Comparison of ENCODE assay signal across 23 mouse cellular contexts in the genomic region with DNA sequence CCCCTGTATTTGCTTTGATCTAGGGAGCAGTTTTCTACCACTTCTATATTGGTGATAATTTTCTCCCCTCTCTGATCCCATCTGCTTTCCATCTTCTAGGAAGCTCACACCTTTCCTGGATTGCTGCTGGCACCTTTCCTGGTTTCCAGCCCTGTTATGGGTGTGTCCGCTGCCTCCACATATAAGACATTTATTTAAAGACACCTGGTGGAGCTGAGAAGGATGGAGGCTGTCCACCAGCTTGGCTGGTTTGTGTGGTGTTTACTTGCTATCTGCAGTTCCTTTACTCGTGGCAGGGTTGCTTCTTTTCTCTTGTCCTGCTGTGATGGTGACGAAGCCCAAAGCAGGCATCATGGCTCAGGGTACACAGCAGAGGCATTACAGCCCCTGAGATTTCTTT.
"Had no signal": no experiment of that assay in that cellular context is flagged by ENCODE, and none has a peak within 500 bp of the region (broad histone marks: within the 10 kb centered on the region; RNA-seq: fewer than 3 reads in every experiment).

No protein-coding gene starts in this region.

- H3K4me3 ChIP-seq: intestine, embryonic 15.5 days; kidney, embryonic 15.5 days; limb, embryonic 10.5 days; limb, embryonic 13.5 days; liver, embryonic 12.5 days; liver, embryonic 15.5 days; lung, embryonic 15.5 days; midbrain, embryonic 10.5 days; midbrain, embryonic 15.5 days; neural tube, embryonic 12.5 days; neural tube, embryonic 15.5 days had no signal

- DNase-seq: kidney, adult 11 months; kidney, adult 8-10 months; kidney, postnatal 10 days; kidney, postnatal 36 days; liver; lung, adult 18-20 months; lung, postnatal 10 days; lung, postnatal 36 days; right cerebral cortex, postnatal 4 days; thymus, postnatal 25 days had no signal

- H3K27me3 ChIP-seq: intestine, embryonic 15.5 days; kidney, embryonic 15.5 days; limb, embryonic 13.5 days; liver, embryonic 12.5 days; liver, embryonic 15.5 days; lung, embryonic 15.5 days; megakaryocyte, embryonic 14.5 days; midbrain, embryonic 15.5 days; neural tube, embryonic 12.5 days; neural tube, embryonic 15.5 days had no signal

- H3K36me3 ChIP-seq: intestine, embryonic 15.5 days; kidney, embryonic 15.5 days; limb, embryonic 10.5 days; limb, embryonic 13.5 days; liver, embryonic 12.5 days; liver, embryonic 15.5 days; lung, embryonic 15.5 days; midbrain, embryonic 10.5 days; midbrain, embryonic 15.5 days; neural tube, embryonic 12.5 days; neural tube, embryonic 15.5 days had no signal

- H3K9me3 ChIP-seq: intestine, embryonic 15.5 days; kidney, embryonic 15.5 days; limb, embryonic 10.5 days; limb, embryonic 13.5 days; liver, embryonic 12.5 days; liver, embryonic 15.5 days; lung, embryonic 15.5 days; midbrain, embryonic 10.5 days; midbrain, embryonic 15.5 days; neural tube, embryonic 12.5 days; neural tube, embryonic 15.5 days had no signal

- ATAC-seq: intestine, embryonic 15.5 days; liver, embryonic 12.5 days; midbrain, embryonic 15.5 days had no signal

- H3K9ac ChIP-seq: intestine, embryonic 15.5 days; kidney, embryonic 15.5 days; limb, embryonic 13.5 days; liver, embryonic 12.5 days; liver, embryonic 15.5 days; lung, embryonic 15.5 days; midbrain, embryonic 15.5 days; neural tube, embryonic 12.5 days; neural tube, embryonic 15.5 days had no signal

- H3K27ac ChIP-seq: intestine, embryonic 15.5 days; kidney, embryonic 15.5 days; limb, embryonic 10.5 days; limb, embryonic 13.5 days; liver, embryonic 12.5 days; liver, embryonic 15.5 days; lung, embryonic 15.5 days; midbrain, embryonic 10.5 days; midbrain, embryonic 15.5 days; neural tube, embryonic 12.5 days; neural tube, embryonic 15.5 days; stomach, postnatal 0 days had no signal

- H3K4me1 ChIP-seq: intestine, embryonic 15.5 days; liver, embryonic 12.5 days; liver, embryonic 15.5 days; lung, embryonic 15.5 days; megakaryocyte, embryonic 14.5 days; midbrain, embryonic 10.5 days; neural tube, embryonic 12.5 days had no signal

- H3K4me2 ChIP-seq: intestine, embryonic 15.5 days; kidney, embryonic 15.5 days; limb, embryonic 13.5 days; liver, embryonic 12.5 days; liver, embryonic 15.5 days; lung, embryonic 15.5 days; midbrain, embryonic 15.5 days; neural tube, embryonic 12.5 days; neural tube, embryonic 15.5 days had no signal
